Mouse (Mus musculus) forebrain, embryonic 15.5 days (tissue): Measurements from ENCODE around the gene Catspere2. TPM values are rescaled to one million over a fixed set of nuclear protein-coding genes. Genes with fewer than 3 reads are reported as not detected.
A peak's percentile ranks its signal among the peaks of the same experiment; 100 is the strongest.
"Not testable (repeated sequence)": the region's sequence is repeated elsewhere in the genome, so short reads cannot be mapped to it uniquely, and the experiment has no call there.

Experiments used
- ATAC-seq: fragments of 200-750 bp; cut with Nextera tagmentation; replicated peaks from 2 replicates; pipeline ENCODE4 v1.8.0; 2017; ENCODE audit warnings: mild to moderate bottlenecking, moderate TSS enrichment, moderate library complexity
- H3K27ac ChIP-seq: fragments of 300-500 bp; sonication (generic); replicated peaks from 2 replicates; pipeline ENCODE4 v1.5.1; 2015; ENCODE audit warnings: mild to moderate bottlenecking, inconsistent platforms
- H3K27me3 ChIP-seq: fragments of 300-500 bp; sonication (generic); 2 replicates; pipeline ENCODE4 v1.6.1; 2015; ENCODE audit warnings: inconsistent platforms
- H3K36me3 ChIP-seq: fragments of 300-500 bp; sonication (generic); 2 replicates; pipeline ENCODE4 v1.6.1; 2015; ENCODE audit warnings: mild to moderate bottlenecking, inconsistent platforms
- H3K4me1 ChIP-seq: fragments of 300-500 bp; sonication (generic); 2 replicates; pipeline ENCODE4 v1.6.1; 2015; ENCODE audit warnings: inconsistent platforms
- H3K4me2 ChIP-seq: fragments of 300-500 bp; sonication (generic); replicated peaks from 2 replicates; pipeline ENCODE4 v1.6.1; 2015; ENCODE audit warnings: mild to moderate bottlenecking, inconsistent platforms
- H3K4me3 ChIP-seq: fragments of 300-500 bp; sonication (generic); 2 replicates; pipeline ENCODE4 v1.5.1; 2015; ENCODE audit warnings: mild to moderate bottlenecking, inconsistent platforms
- H3K9ac ChIP-seq: fragments of 300-500 bp; sonication (generic); replicated peaks from 2 replicates; pipeline ENCODE4 v1.6.1; 2015; ENCODE audit warnings: mild to moderate bottlenecking, inconsistent platforms
- H3K9me3 ChIP-seq: fragments of 300-500 bp; sonication (generic); 2 replicates; pipeline ENCODE4 v1.6.1; 2016; ENCODE audit warnings: inconsistent platforms
- WGBS: fragments of 180-500 bp; shearing (Covaris S2); methylation state at CpG from one replicate; pipeline ENCODE4 v1.1.7; 2015; ENCODE audit warnings: mixed read lengths; 5-methylcytosine and 5-hydroxymethylcytosine counted together
- polyA plus RNA-seq: library from polyadenylated mRNA; unstranded; fragments of >200 nt; fragmentation: Nextera tagmentation; extraction: Ambion mirVana; gene quantifications from 2 replicates; pipeline ENCODE4 v1.2.1, GENCODE M21; 2015

Gene Catspere2
- polyA plus RNA-seq, 1 experiment from 2014 or later = 0.15 TPM

DNA sequence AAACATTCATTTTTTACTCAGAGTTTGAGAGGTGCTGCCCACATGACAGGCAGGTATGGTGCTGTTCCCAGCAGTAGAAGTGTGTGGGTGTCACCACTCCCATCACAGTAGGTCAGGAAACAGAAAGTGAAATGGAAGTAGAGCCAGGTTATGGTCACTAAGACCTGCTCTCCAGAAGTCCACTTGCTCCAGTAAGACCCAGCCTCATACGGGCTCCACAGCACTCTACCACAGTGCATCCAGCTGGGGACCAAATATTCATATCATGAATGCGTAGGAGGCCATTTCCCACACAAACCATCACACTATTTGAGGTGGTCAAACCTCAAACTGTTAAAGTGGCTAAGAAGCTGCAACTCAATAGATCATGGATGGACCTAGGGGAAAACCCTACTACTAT lies 199.0 kb downstream of the Catspere2 start:
- Histone ChIP-seq H3K4me3 (no peak overlapping the region), H3K9ac (no peak overlapping the region), H3K4me1 (peaks cover 5% of the 10 kb centered on the region), H3K27me3 (no peaks in the 10 kb centered on the region), H3K4me2 (no peak overlapping the region), H3K36me3 (no peaks in the 10 kb centered on the region), H3K27ac (no peak overlapping the region), H3K9me3 (no peaks in the 10 kb centered on the region)
- 93% methylated on average over 2 of the region's 2 CpGs for WGBS
- no peak for ATAC-seq

DNA sequence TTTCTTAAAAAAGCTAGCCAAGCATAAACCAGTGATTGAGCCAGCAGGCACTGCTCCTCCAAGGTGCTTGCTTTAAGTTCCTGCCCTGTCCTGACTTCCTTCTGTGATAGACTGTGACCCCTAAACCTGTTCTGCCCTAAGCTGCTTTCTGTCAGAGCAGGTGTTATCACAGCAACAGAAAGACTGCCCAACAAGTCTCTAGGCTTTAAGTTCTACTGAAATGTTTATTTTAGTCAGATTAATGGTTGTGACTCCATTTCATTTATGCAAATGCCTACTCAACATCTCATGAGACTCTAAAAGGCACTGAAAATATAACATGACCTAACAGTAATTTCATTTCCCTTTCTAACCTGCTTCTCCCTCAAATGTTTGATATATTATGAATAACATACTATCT lies 202.4 kb downstream of the Catspere2 start:
- Histone ChIP-seq H3K4me1 (peaks cover 16% of the 10 kb centered on the region), H3K36me3 (no peaks in the 10 kb centered on the region), H3K27me3 (no peaks in the 10 kb centered on the region), H3K9ac (no peak overlapping the region), H3K4me3 (no peak overlapping the region), H3K4me2 (no peak overlapping the region), H3K27ac (no peak overlapping the region), H3K9me3 (no peaks in the 10 kb centered on the region)
- no peak for ATAC-seq

- H3K27ac ChIP-seq = peak within 1 kb of the TSS; percentile 75
Observed at GRCm38 (mm10) chr1:178187216-178187791, 204.1 kb downstream of the Catspere2 start, which contains the start of gene Desi2. Desi2 (plus strand) TSS chr1:178187417.

GRCm38 (mm10) chr1:178187810-178188209 lies 204.6 kb downstream of the Catspere2 start:
- not testable (repeated sequence) for H3K9me3 ChIP-seq, H3K27me3 ChIP-seq, ATAC-seq, H3K36me3 ChIP-seq
- H3K9ac ChIP-seq = peak overlapping the region; percentile 71
- peak overlapping the region; percentile 44 for H3K4me2 ChIP-seq
- H3K4me3 ChIP-seq = peak overlapping the region; percentile 76
- peak overlapping the region; percentile 75 for H3K27ac ChIP-seq
- H3K4me1 ChIP-seq = peaks cover 16% of the 10 kb centered on the region
- WGBS = 2% methylated on average over 25 of the region's 38 CpGs

More at GRCm38 (mm10) chr1:178187216-178187791, 204.1 kb downstream of the Catspere2 start, which contains the start of gene Desi2:
- WGBS = 0% methylated on average over 37 of the region's 37 CpGs
- Histone ChIP-seq H3K4me1 (peaks cover 16% of the 10 kb centered on the region), H3K9ac (peak within 1 kb of the TSS; percentile 71), H3K4me3 (peak within 1 kb of the TSS; percentile 76), H3K4me2 (peak within 1 kb of the TSS; percentile 47)
- peak; percentile 99 for ATAC-seq
- not testable (repeated sequence) for H3K27me3 ChIP-seq, H3K9me3 ChIP-seq, H3K36me3 ChIP-seq

- H3K4me2 ChIP-seq = peak overlapping the region; percentile 47
- WGBS = 7% methylated on average over 13 of the region's 13 CpGs
- H3K27ac ChIP-seq = no peak overlapping the region
- no peaks in the 10 kb centered on the region for H3K27me3 ChIP-seq
- peak overlapping the region; percentile 38 for H3K4me3 ChIP-seq
- no peaks in the 10 kb centered on the region for H3K36me3 ChIP-seq
- H3K9ac ChIP-seq = peak overlapping the region; percentile 28
- ATAC-seq = no peak
- peaks cover 16% of the 10 kb centered on the region for H3K4me1 ChIP-seq
- H3K9me3 ChIP-seq = no peaks in the 10 kb centered on the region
Observed at GRCm38 (mm10) chr1:178188386-178188785, 205.2 kb downstream of the Catspere2 start.

DNA sequence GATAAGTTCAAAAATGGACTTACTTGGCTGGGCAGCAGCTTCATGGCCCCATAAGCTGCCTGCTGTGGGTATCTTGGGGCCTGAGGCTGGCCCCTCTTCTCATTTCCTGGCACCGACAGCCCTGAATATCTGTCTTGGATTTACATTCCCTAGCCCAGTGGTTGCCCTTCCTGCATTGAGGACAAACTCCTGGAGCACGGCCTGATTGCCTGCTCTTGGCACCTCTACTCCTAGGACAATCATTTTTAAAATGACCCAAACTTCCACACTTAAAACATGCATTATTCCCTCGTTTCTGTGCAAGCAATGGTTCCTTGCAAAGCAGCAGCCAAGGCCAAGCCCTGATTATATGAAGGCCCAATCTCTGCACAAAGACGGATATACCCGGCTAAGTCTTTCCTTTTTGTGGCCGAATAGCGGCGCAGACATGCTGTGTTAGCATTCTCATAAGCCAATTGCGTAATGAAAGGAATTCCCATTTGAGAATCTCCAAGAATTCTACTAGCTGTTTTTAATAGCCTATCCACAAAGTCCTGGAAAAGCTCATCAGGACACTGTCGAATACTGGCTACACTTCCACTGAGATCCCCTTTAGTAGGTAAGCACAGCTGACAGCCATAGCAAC lies 222.6 kb downstream of the Catspere2 start:
- Histone ChIP-seq H3K9me3 (no peaks in the 10 kb centered on the region), H3K4me3 (no peak overlapping the region), H3K4me2 (no peak overlapping the region), H3K36me3 (peaks cover 4% of the 10 kb centered on the region; the same call in 1 of the 2 replicates), H3K27me3 (no peaks in the 10 kb centered on the region), H3K9ac (no peak overlapping the region), H3K27ac (no peak overlapping the region), H3K4me1 (no peaks in the 10 kb centered on the region)
- WGBS = 86% methylated on average over 10 of the region's 10 CpGs
- no peak for ATAC-seq

DNA sequence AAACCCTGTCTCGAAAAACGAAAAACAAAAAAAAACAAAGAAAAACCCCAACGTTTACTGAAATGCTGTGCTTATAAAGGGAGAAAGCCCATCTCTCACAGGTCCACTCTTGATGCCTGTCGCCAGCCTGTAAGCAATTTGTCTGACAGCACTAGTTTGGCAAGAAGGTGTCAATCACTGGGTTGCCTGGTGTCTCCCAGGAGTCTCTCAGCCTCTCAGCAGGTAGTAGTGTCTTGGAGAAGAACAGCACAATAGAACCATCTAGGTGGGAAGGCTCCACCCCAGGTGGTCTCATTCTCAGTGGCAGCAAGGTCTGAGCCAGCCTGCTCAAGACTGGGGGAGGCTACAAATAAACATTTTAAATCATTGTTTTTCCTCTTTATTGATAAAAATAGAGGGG lies 224.6 kb downstream of the Catspere2 start:
- H3K9ac ChIP-seq, H3K36me3 ChIP-seq, H3K4me2 ChIP-seq, H3K27me3 ChIP-seq, H3K4me1 ChIP-seq, H3K27ac ChIP-seq, H3K9me3 ChIP-seq, H3K4me3 ChIP-seq, ATAC-seq: not testable (repeated sequence)
- WGBS = 83% methylated on average over 4 of the region's 4 CpGs

- Histone ChIP-seq H3K9me3 (no peaks in the 10 kb centered on the region), H3K36me3 (no peaks in the 10 kb centered on the region), H3K4me3 (no peak overlapping the region), H3K27me3 (no peaks in the 10 kb centered on the region), H3K27ac (no peak overlapping the region), H3K9ac (no peak overlapping the region), H3K4me1 (no peaks in the 10 kb centered on the region), H3K4me2 (no peak overlapping the region)
- ATAC-seq = no peak
Observed at GRCm38 (mm10) chr1:178209966-178210365, 226.7 kb downstream of the Catspere2 start.

DNA sequence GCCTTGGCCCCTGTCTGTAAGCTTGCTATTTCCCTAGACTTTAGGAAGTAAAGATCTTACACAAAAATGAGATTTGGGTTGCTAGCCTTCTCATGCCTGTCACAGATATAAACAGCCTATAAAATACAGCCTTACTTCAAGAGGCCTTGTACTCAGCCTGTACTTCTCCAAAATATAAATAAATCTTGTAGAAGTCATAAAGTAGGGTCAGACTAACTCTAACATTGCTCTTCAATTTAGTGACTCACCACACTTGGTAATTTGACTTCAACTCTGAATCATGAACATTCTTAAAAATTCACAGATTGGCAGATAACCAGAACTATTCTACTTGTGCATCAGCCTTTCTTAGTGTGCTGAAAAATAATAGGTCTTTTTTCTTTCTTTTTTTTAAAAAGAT lies 233.9 kb downstream of the Catspere2 start:
- no peak for ATAC-seq
- H3K4me2 ChIP-seq = no peak overlapping the region
- H3K36me3 ChIP-seq = no peaks in the 10 kb centered on the region

DNA sequence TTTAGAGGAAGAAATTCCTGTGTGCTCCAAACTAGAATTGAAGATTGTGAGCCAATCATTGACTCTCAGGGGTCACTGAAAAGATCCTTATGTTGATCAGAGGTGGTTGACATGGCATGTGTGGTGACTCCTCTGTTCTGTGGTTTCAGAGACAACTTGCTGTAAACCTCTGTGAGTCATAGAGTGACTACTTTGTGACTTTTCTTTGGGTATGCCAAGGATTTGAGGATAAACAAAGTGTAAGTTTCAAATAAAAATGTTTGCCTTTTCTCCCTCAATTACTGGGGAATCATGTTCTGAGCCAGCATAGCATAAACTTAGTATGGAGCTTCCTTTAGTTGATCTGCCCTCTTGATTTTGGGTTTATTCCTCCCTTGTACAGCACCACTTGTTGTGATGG lies 235.1 kb downstream of the Catspere2 start:
- H3K4me2 ChIP-seq = no peak overlapping the region
- ATAC-seq = no peak
- H3K36me3 ChIP-seq = no peaks in the 10 kb centered on the region
- no peak overlapping the region for H3K27ac ChIP-seq
- H3K9me3 ChIP-seq = no peaks in the 10 kb centered on the region
- no peak overlapping the region for H3K4me3 ChIP-seq
- H3K9ac ChIP-seq = no peak overlapping the region
- no peaks in the 10 kb centered on the region for H3K27me3 ChIP-seq
- no peaks in the 10 kb centered on the region for H3K4me1 ChIP-seq

More for the DNA sequence above, 233.9 kb downstream of the Catspere2 start:
- Histone ChIP-seq H3K4me1 (no peaks in the 10 kb centered on the region), H3K27ac (no peak overlapping the region), H3K27me3 (no peaks in the 10 kb centered on the region), H3K9ac (no peak overlapping the region), H3K4me3 (no peak overlapping the region), H3K9me3 (no peaks in the 10 kb centered on the region)

GRCm38 (mm10) chr1:178219166-178220077 lies 236.2 kb downstream of the Catspere2 start:
- H3K27me3 ChIP-seq = no peaks in the 10 kb centered on the region
- 89% methylated on average over 5 of the region's 5 CpGs for WGBS
- H3K36me3 ChIP-seq = 0 out of 2 replicates have a peak, but pooled peaks cover under 1% of the 10 kb centered on the region
- no peak overlapping the region for H3K27ac ChIP-seq
- no peak overlapping the region for H3K4me2 ChIP-seq
- H3K9me3 ChIP-seq = 0 out of 2 replicates have a peak, but pooled peaks cover under 1% of the 10 kb centered on the region
- no peak overlapping the region for H3K4me3 ChIP-seq
- H3K4me1 ChIP-seq = no peaks in the 10 kb centered on the region
- H3K9ac ChIP-seq = no peak overlapping the region
- no peak for ATAC-seq
